Mouse (Mus musculus): ENCODE measurements around the gene Gm16867. TPM values are rescaled to one million over a fixed set of nuclear protein-coding genes. Genes with fewer than 3 reads are reported as not detected.
A peak's percentile ranks its signal among the peaks of the same experiment; 100 is the strongest.
"Not testable (repeated sequence)": the region's sequence is repeated elsewhere in the genome, so short reads cannot be mapped to it uniquely, and the experiment has no call there.

Gene Gm16867
- polyA plus RNA-seq, 2 experiments = not detected

DNA sequence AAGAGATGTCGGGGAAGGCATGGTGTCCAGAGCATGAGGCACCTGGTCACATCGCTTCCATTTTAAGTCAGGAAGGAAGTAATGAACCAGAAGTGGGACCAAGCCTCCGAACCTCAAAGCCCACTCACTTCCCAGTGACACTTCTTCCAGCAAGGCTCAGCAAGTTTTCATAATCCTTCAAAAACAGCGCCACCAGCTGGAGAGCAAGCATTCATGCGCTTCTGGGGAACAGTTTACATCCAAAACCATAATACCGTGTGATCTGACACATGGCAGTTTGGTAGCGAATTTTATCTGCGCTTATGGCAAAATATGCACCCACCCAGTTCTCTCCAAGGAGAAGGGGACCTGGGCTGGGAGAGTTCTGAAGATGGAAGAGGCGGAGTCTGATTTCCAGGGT is 48.5 kb downstream of the Gm16867 start:
- no CpG with 5 or more reads among the region's 9 CpGs for WGBS
- not testable (repeated sequence) for ATAC-seq (ENCODE audit: low FRiP score, low read depth); H3K9me3 ChIP-seq (ENCODE audit: control insufficient read depth, low read length); H3K4me3 ChIP-seq (replicated peaks; ENCODE audit: low read length); H3K27ac ChIP-seq (replicated peaks; ENCODE audit: low read depth, low read length); H3K4me1 ChIP-seq (ENCODE audit: control insufficient read depth, insufficient read depth, low read length); H3K27me3 ChIP-seq (ENCODE audit: control insufficient read depth, insufficient read depth, low read length); H3K9ac ChIP-seq (ENCODE audit: low read depth, low read length, severe bottlenecking); H3K36me3 ChIP-seq (ENCODE audit: control insufficient read depth, insufficient read depth, low read length); H3K4me2 ChIP-seq (replicated peaks; ENCODE audit: low read depth, low read length, severe bottlenecking); DNase-seq (ENCODE audit: low spot score)

DNA sequence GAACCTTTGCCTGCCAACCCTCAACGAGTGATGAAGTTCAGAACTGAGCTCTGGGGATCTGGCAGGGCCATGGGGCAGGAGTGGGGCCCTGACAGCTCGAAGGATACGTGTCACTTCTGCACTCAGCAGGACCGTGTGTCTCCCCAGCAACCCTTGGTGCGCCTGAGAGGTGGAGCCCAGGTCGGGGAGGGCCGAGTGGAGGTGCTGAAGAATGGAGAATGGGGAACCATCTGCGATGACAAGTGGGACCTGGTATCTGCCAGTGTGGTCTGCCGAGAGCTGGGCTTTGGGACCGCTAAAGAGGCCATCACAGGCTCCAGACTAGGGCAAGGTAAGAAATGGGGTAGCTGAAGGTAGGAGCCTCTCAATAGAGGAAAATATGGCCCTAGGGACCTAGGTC is 54.3 kb downstream of the Gm16867 start:
- WGBS = no CpG with 5 or more reads among the region's 10 CpGs
- H3K9ac ChIP-seq (ENCODE audit: low read depth, low read length, severe bottlenecking) = not testable (repeated sequence)

DNA sequence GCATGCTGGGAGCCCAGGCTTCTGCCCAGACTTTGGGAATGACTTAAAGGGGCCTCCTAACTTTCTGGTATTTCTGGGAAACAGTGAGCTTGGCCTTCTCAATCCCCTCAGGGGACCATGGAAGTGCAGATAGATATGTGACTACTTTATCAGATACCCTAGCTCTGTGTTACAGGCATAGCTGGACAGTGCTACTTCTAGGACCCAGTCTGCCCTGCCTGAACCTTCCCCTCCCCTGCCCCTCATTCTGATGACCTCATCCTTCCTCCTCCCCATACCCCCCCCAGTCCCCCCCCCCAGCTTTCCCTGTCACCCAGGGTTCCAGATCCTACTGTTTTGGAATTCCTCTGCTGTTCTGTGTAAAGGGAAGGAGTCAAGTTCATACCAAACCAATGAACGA is 56.2 kb downstream of the Gm16867 start:
- H3K9me3 ChIP-seq (ENCODE audit: control insufficient read depth, low read length); H3K4me1 ChIP-seq (ENCODE audit: control insufficient read depth, insufficient read depth, low read length); H3K27me3 ChIP-seq (ENCODE audit: control insufficient read depth, insufficient read depth, low read length); H3K27ac ChIP-seq (replicated peaks; ENCODE audit: low read depth, low read length); H3K4me2 ChIP-seq (replicated peaks; ENCODE audit: low read depth, low read length, severe bottlenecking); H3K36me3 ChIP-seq (ENCODE audit: control insufficient read depth, insufficient read depth, low read length); DNase-seq (ENCODE audit: low spot score); ATAC-seq (ENCODE audit: low FRiP score, low read depth); H3K9ac ChIP-seq (ENCODE audit: low read depth, low read length, severe bottlenecking); H3K4me3 ChIP-seq (replicated peaks; ENCODE audit: low read length): not testable (repeated sequence)
- WGBS = no CpG with 5 or more reads among the region's 1 CpGs

More for the DNA sequence above, 54.3 kb downstream of the Gm16867 start:
- not testable (repeated sequence) for DNase-seq (ENCODE audit: low spot score); H3K27ac ChIP-seq (replicated peaks; ENCODE audit: low read depth, low read length); H3K9me3 ChIP-seq (ENCODE audit: control insufficient read depth, low read length); H3K27me3 ChIP-seq (ENCODE audit: control insufficient read depth, insufficient read depth, low read length); H3K4me2 ChIP-seq (replicated peaks; ENCODE audit: low read depth, low read length, severe bottlenecking); H3K4me1 ChIP-seq (ENCODE audit: control insufficient read depth, insufficient read depth, low read length); H3K4me3 ChIP-seq (replicated peaks; ENCODE audit: low read length); ATAC-seq (ENCODE audit: low FRiP score, low read depth); H3K36me3 ChIP-seq (ENCODE audit: control insufficient read depth, insufficient read depth, low read length)

DNA sequence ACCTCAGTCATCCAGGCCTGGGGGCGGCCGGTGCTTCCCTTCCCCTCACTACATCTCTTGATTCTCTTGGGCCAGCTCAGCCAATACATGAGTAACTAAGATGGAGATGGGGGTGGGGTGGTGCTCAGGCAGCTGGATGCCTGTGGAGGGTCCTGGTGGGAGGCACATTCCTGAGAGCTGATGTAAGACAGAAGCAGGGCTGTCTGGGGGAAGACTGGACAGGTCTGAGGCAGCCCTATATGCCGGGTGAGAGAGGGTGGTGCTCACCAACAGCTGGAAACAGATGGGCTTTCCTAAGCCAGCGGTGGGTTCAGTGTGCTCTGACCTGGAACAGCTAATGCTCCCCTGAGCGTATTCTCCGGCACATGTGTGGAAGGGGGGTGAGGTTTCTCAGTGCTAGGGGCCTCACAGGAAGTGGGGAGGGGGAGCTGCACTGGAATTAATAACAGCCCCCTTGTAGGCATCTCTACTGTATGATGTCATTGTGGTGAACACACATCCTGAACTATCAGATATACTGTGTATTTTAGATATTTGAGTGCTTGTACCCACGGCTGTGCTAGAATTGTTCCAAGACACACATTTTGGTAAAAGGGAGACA is 60.0 kb downstream of the Gm16867 start:
- ATAC-seq (ENCODE audit: low FRiP score, low read depth) = peak; percentile 94
- H3K27me3 ChIP-seq (ENCODE audit: control insufficient read depth, insufficient read depth, low read length); H3K4me1 ChIP-seq (ENCODE audit: control insufficient read depth, insufficient read depth, low read length); H3K4me2 ChIP-seq (replicated peaks; ENCODE audit: low read depth, low read length, severe bottlenecking); H3K9ac ChIP-seq (ENCODE audit: low read depth, low read length, severe bottlenecking); H3K27ac ChIP-seq (replicated peaks; ENCODE audit: low read depth, low read length); H3K36me3 ChIP-seq (ENCODE audit: control insufficient read depth, insufficient read depth, low read length); H3K9me3 ChIP-seq (ENCODE audit: control insufficient read depth, low read length); H3K4me3 ChIP-seq (replicated peaks; ENCODE audit: low read length); DNase-seq (ENCODE audit: low spot score): not testable (repeated sequence)
- no CpG with 5 or more reads among the region's 7 CpGs for WGBS

DNA sequence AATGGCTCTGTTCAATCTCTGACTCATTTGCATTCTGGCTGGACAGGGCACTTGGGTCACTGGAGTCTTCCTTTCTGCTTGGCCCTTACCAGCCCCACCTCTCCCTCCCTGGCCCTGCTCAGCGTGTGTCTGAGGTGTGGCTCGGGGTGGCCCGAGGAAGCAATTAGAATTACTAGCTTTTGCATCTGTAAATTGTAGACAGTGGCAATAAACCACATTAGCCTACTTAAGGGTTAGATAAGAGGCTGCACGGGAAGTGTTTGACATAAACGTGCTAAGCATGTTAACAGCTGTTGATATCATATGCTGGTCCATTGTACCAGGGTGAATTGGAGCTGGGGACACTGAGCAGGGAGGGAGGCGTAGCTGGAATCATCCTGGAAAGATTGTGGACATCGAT is 62.2 kb downstream of the Gm16867 start:
- H3K36me3 ChIP-seq (ENCODE audit: control insufficient read depth, insufficient read depth, low read length); H3K9ac ChIP-seq (ENCODE audit: low read depth, low read length, severe bottlenecking); H3K27me3 ChIP-seq (ENCODE audit: control insufficient read depth, insufficient read depth, low read length); ATAC-seq (ENCODE audit: low FRiP score, low read depth); H3K9me3 ChIP-seq (ENCODE audit: control insufficient read depth, low read length); H3K4me2 ChIP-seq (replicated peaks; ENCODE audit: low read depth, low read length, severe bottlenecking); H3K4me3 ChIP-seq (replicated peaks; ENCODE audit: low read length); H3K4me1 ChIP-seq (ENCODE audit: control insufficient read depth, insufficient read depth, low read length); H3K27ac ChIP-seq (replicated peaks; ENCODE audit: low read depth, low read length); DNase-seq (ENCODE audit: low spot score): not testable (repeated sequence)
- no CpG with 5 or more reads among the region's 7 CpGs for WGBS

DNA sequence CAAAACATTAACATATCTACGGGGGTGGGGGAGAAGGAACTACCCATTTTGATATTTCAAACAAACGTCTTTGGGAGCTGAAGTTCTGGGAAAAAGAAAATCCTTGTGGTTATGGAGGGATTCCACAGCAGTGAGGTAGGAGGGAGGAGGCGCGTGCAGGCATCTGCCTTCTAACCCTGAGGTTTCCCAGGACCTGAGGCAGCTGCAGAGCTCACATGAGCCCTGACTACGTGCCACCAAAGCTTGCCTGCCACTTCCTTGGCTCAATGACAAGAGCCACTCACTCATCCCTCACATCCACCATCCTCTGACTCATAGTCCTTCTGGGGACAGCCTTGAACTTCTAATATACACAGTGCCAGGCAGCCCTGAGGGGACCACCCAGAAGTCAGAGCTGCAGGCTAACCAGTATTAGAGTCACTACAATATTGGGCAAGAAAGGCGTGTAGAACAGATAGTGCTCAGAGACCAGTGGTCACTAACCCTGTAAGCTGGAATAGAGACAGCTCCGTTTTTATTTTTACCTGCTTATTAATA is 64.4 kb downstream of the Gm16867 start:
- not testable (repeated sequence) for H3K4me1 ChIP-seq (ENCODE audit: control insufficient read depth, insufficient read depth, low read length); H3K4me2 ChIP-seq (replicated peaks; ENCODE audit: low read depth, low read length, severe bottlenecking); H3K27ac ChIP-seq (replicated peaks; ENCODE audit: low read depth, low read length); H3K27me3 ChIP-seq (ENCODE audit: control insufficient read depth, insufficient read depth, low read length); H3K36me3 ChIP-seq (ENCODE audit: control insufficient read depth, insufficient read depth, low read length); ATAC-seq (ENCODE audit: low FRiP score, low read depth); H3K4me3 ChIP-seq (replicated peaks; ENCODE audit: low read length); H3K9ac ChIP-seq (ENCODE audit: low read depth, low read length, severe bottlenecking); H3K9me3 ChIP-seq (ENCODE audit: control insufficient read depth, low read length); DNase-seq (ENCODE audit: low spot score)
- no CpG with 5 or more reads among the region's 7 CpGs for WGBS

DNA sequence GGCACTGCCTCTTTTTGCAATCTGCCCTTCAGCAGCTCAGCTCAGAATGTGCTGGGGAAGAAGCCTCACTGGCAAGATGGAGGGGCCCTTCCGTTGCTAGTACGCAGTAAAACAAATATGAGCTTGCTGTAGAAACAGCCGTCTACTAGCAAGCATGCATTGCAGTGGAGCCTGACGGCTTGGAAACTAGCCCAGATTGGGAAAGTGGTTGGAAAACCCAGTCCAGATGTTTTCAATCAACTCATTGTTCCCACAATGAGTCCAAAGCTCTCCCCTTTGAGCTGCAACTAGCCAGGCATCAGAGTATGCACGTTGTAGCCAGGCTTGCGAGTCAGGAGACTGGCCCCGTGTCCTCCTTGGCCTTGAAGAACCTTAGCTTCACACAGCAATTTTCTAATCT is 82.2 kb downstream of the Gm16867 start:
- not testable (repeated sequence) for DNase-seq (ENCODE audit: low spot score); H3K27ac ChIP-seq (replicated peaks; ENCODE audit: low read depth, low read length); H3K4me1 ChIP-seq (ENCODE audit: control insufficient read depth, insufficient read depth, low read length); H3K36me3 ChIP-seq (ENCODE audit: control insufficient read depth, insufficient read depth, low read length); H3K9me3 ChIP-seq (ENCODE audit: control insufficient read depth, low read length); H3K9ac ChIP-seq (ENCODE audit: low read depth, low read length, severe bottlenecking); H3K27me3 ChIP-seq (ENCODE audit: control insufficient read depth, insufficient read depth, low read length); H3K4me2 ChIP-seq (replicated peaks; ENCODE audit: low read depth, low read length, severe bottlenecking); H3K4me3 ChIP-seq (replicated peaks; ENCODE audit: low read length)
- no CpG with 5 or more reads among the region's 7 CpGs for WGBS
- peak; percentile 89 for ATAC-seq (ENCODE audit: low FRiP score, low read depth)

DNA sequence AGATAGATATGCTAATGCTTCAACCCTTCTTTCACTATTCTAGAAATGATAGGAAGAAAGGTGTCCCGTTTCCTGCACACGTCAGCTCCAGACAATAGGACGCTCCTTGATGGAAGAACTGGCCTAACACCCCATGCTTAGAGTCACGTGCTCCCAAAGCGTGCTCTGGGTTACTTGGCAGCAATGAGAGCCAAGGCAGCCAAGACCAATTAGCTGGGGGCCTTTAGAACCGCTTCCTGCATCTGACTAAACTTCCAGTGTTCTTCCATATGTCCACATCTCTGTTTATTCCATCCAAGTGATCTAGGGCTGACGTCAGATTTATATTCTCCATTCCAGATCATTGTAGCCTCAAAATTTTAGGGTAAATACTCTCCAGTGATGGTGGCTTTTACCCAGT is 85.6 kb downstream of the Gm16867 start:
- DNase-seq (ENCODE audit: low spot score); H3K4me3 ChIP-seq (replicated peaks; ENCODE audit: low read length); H3K27ac ChIP-seq (replicated peaks; ENCODE audit: low read depth, low read length); H3K4me1 ChIP-seq (ENCODE audit: control insufficient read depth, insufficient read depth, low read length); H3K36me3 ChIP-seq (ENCODE audit: control insufficient read depth, insufficient read depth, low read length); H3K4me2 ChIP-seq (replicated peaks; ENCODE audit: low read depth, low read length, severe bottlenecking); H3K9ac ChIP-seq (ENCODE audit: low read depth, low read length, severe bottlenecking); H3K27me3 ChIP-seq (ENCODE audit: control insufficient read depth, insufficient read depth, low read length); H3K9me3 ChIP-seq (ENCODE audit: control insufficient read depth, low read length): not testable (repeated sequence)
- WGBS = no CpG with 5 or more reads among the region's 7 CpGs
- ATAC-seq (ENCODE audit: low FRiP score, low read depth) = peak; percentile 37; the same call in 1 of the 2 replicates
